Mouse (Mus musculus) heart, postnatal 0 days (tissue): Measurements from ENCODE around the gene Zfp652.

Source experiments
- CTCF ChIP-seq: IDR thresholded peaks from 2 replicates; pipeline ENCODE4 v1.5.1; 2016; ENCODE audit warnings: antibody characterized with exemption, control low read depth, low read depth
- EP300 ChIP-seq: IDR thresholded peaks from 2 replicates; pipeline ENCODE4 v1.6.1; 2016; ENCODE audit warnings: antibody characterized with exemption, low read depth

DNA sequence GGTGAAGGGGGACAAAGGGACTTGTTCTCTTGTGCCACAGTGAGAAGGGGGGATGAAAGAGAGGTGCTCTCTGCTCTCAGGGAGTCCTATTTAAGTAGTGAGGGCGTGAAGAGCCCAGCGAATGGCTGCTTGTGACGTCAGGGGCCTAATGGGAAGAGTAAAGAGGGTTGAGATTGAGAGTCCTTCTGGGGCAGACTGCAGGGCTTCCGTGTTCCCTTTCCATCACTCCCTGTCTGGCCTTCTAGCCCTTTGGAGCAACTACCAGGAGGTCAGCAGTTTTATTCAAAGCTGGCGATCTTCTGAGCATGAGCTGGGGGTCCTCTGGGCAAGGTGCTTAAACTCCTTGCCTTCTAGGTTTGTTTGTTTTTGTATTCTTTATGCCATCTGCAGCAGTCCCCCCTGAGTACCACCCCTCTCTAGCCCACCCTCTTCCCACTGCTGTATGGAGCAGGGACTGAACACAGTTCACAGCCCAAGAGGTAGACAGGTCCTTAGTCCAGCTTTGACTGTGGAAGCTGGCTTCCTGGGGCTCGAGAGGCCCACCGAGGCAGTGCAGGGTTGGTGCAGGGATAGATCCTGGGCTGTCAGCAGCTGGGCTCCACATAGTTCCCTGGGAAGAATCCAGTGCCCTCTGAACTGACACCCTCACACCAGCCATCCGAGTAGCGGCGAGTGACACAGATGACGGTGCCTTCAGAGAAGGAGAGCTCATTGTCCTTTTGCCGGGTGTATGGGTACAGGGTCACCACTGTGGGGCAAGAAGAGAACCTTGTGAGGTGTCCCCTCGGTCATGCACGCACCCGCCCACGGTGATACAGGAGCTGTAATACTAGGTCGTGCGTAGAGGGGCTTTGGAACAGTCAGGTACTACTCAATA, 119.9 kb downstream of the Zfp652 start:
- no peak for TF ChIP-seq EP300
- no peak for TF ChIP-seq CTCF
